Mouse (Mus musculus) thymus, adult 2 months (tissue): ENCODE results near the gene Bricd5. TPM values are rescaled to one million over a fixed set of nuclear protein-coding genes. Genes with fewer than 3 reads are reported as not detected.

Source experiments
- DNase-seq: peaks from one replicate; pipeline ENCODE4 v3.0.0; 2021
- H3K27ac ChIP-seq: fragments of 200-500 bp; 2 replicates; pipeline ENCODE4 v1.5.1; 2012; ENCODE audit warnings: low read length, control low read depth; ENCODE audit not compliant: control insufficient read depth, insufficient read depth
- H3K27me3 ChIP-seq: fragments of 200-500 bp; 2 replicates; pipeline ENCODE4 v1.6.1; 2012; ENCODE audit warnings: mild to moderate bottlenecking, low read length, moderate library complexity, mixed read lengths; ENCODE audit not compliant: control insufficient read depth, insufficient read depth
- H3K36me3 ChIP-seq: fragments of 200-500 bp; 2 replicates; pipeline ENCODE4 v1.6.1; 2012; ENCODE audit warnings: mild to moderate bottlenecking, low read length, moderate library complexity; ENCODE audit not compliant: control insufficient read depth, insufficient read depth
- H3K4me1 ChIP-seq: fragments of 200-500 bp; replicated peaks from 2 replicates; pipeline ENCODE4 v1.6.1; 2012; ENCODE audit warnings: low read length; ENCODE audit not compliant: control insufficient read depth, insufficient read depth
- H3K4me3 ChIP-seq: fragments of 200-500 bp; 2 replicates; pipeline ENCODE4 v1.5.1; 2012; ENCODE audit warnings: mild to moderate bottlenecking, low read length, control low read depth, moderate library complexity; ENCODE audit not compliant: control insufficient read depth, insufficient read depth
- CTCF ChIP-seq: fragments of 200-500 bp; IDR thresholded peaks from 2 replicates; pipeline ENCODE4 v1.5.1; 2012; ENCODE audit warnings: mild to moderate bottlenecking, control low read depth, low read length, moderate library complexity, borderline replicate concordance; ENCODE audit not compliant: control insufficient read depth, poor library complexity, insufficient read depth; ENCODE audit errors: extremely low read depth
- POLR2A ChIP-seq: fragments of 200-500 bp; IDR thresholded peaks from 2 replicates; pipeline ENCODE4 v1.6.1; 2012; ENCODE audit warnings: mild to moderate bottlenecking, low read length, control low read depth, moderate library complexity; ENCODE audit not compliant: control insufficient read depth, poor library complexity, insufficient read depth; ENCODE audit errors: extremely low read depth
- WGBS: fragments of 180-500 bp; shearing (Covaris S2); methylation state at CpG from one replicate; pipeline ENCODE4 v1.1.7; 2018; 5-methylcytosine and 5-hydroxymethylcytosine counted together
- polyA plus RNA-seq: library from polyadenylated mRNA; depleted of rRNA; stranded (reverse); fragments of >200 nt; gene quantifications from 2 replicates; pipeline ENCODE4 v1.2.3, GENCODE M21; 2012

Bricd5 gene
- polyA plus RNA-seq, 1 experiment = 0.97 TPM

DNA sequence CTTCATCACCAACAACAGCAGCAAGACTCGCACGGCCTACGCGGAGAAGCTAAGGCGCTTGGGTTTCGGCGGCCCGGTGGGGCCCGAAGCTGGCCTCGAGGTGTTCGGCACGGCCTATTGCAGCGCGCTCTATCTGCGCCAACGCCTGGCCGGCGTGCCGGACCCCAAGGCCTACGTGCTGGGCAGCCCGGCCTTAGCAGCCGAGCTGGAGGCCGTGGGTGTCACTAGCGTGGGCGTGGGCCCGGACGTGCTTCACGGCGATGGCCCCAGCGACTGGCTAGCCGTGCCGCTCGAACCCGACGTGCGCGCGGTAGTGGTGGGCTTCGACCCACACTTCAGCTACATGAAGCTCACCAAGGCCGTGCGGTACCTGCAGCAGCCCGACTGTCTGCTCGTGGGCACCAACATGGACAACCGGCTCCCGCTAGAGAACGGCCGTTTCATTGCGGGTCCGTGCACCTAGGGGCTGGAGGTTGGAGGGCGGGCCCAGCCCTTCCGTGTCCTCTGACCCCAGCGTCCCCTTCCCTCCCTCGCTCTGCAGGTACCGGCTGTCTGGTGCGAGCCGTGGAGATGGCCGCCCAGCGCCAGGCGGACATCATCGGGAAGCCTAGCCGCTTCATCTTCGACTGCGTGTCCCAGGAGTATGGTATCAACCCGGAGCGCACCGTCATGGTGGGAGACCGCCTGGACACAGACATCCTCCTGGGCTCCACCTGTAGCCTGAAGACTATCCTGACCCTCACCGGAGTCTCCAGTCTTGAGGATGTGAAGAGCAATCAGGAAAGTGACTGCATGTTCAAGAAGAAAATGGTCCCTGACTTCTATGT lies 2.8 kb upstream of the Bricd5 start:
- TF ChIP-seq CTCF (no peak), POLR2A (no peak)
- Histone ChIP-seq H3K27me3 (no peaks in the 10 kb centered on the region), H3K27ac (no peak overlapping the region), H3K4me1 (peaks cover 18% of the 10 kb centered on the region), H3K4me3 (peak overlapping the region; percentile 58), H3K36me3 (peaks cover 9% of the 10 kb centered on the region)
- WGBS = 5% methylated on average over 68 of the region's 68 CpGs
- DNase-seq = peak; percentile 21

DNA sequence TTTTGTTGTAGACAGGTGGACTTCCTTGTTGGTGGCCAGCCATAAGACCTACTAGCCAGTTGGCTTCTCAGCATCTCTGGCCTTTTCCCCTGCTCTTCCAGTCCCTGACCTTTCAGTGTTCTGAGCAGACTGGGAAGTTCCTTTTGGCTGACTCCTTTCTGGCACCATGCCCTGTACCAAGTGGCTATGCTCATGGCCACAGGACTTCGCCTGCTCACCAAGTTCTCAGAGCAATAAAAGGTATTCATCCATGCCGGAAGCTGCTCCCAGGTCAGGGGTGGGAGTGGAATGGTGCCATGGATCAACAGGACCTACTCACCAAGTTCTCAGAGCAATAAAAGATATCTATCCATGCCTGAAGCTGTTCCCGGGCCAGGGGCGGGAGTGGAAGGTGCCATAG lies 1.2 kb upstream of the Bricd5 start:
- Histone ChIP-seq H3K4me3 (no peak overlapping the region), H3K36me3 (peaks cover 22% of the 10 kb centered on the region), H3K27me3 (no peaks in the 10 kb centered on the region), H3K4me1 (peaks cover 19% of the 10 kb centered on the region), H3K27ac (no peak overlapping the region)
- no peak for DNase-seq
- WGBS = 92% methylated on average over 4 of the region's 4 CpGs
- TF ChIP-seq CTCF (no peak), POLR2A (no peak)

DNA sequence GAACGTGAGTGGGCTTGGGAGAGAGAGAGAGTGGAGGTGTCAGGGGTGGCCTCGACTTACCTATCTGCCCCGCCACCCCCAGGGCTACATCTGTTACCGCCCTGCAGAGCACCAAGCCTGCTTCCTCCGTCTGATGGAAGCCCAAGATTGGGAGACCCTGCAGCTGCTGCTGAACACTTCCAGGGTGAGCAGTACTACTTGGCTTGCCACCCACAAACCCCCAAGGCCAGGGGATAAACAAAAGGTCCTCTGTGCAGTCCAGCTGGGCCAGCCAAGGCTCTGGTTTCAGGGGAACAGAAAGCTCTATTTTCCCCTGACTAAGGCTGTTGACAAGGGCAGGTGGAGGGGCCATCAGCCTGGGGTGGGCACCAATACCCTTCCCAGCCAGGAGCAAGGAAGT lies 873 bp downstream of the Bricd5 start:
- Histone ChIP-seq H3K4me3 (no peak overlapping the region), H3K27me3 (no peaks in the 10 kb centered on the region), H3K27ac (no peak overlapping the region), H3K36me3 (peaks cover 22% of the 10 kb centered on the region), H3K4me1 (peaks cover 27% of the 10 kb centered on the region)
- no peak for DNase-seq
- TF ChIP-seq CTCF = no peak
- TF ChIP-seq POLR2A = no peak
- 96% methylated on average over 5 of the region's 5 CpGs for WGBS

DNA sequence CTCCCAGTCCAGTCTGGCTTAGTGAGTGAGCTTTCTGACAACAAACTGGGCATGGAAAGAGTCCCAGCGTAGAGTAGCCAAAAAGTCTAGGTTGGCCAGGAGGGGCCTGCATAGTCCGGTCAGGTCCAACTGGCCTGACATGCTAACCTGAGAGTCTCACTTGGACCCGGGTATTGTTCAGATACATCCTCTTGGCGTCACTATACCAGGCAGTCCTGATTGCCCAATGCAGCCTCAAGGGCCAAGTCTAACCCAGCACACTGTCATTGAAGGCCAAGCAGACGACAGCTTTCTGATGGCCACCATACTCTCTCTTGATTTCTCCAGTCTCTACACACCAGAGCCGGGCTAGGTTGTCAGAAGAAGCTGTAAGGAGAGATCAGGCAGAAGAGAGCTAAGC lies 1.9 kb downstream of the Bricd5 start:
- Histone ChIP-seq H3K36me3 (peaks cover 22% of the 10 kb centered on the region), H3K4me1 (peaks cover 27% of the 10 kb centered on the region), H3K4me3 (no peak overlapping the region), H3K27ac (no peak overlapping the region), H3K27me3 (no peaks in the 10 kb centered on the region)
- DNase-seq = no peak
- no peak for TF ChIP-seq CTCF
- TF ChIP-seq POLR2A = no peak
- 94% methylated on average over 6 of the region's 6 CpGs for WGBS

DNA sequence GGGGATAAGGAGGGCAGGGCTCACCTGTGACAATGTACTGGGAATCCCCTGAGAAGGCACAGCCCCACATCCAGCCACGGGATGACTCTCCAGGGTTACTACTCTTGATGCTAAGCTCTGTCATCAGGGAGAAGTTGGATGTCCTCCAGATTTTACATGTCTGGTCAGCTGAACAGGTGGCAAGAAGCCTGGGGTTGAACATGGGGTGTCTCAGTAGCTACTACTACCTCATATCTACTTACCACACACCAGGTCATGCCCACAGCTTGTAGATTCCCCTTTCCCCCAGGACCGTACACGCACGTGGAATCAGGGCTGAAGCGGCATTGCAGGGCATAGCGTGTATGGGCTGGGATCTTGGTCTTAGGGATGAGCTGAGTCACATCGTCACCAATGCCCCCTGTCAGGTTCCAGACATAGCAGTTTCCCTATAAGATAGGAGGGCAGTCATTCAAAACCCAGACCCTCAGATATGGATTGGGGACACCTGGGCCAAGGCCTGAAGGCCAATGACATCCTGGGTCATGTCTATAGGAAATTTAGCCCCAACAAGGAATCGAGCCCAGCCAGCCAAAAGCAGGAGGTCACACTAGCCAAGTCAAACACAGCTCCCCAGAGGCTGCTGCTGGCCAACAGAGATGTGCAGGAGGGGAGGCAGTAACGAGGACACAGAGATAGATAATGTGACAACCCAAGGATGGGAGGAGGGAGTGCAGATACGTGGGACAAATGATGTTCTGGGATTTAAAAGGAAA lies 2.5 kb downstream of the Bricd5 start:
- TF ChIP-seq CTCF = no peak
- TF ChIP-seq POLR2A = no peak
- DNase-seq = no peak
- 92% methylated on average over 10 of the region's 10 CpGs for WGBS
- Histone ChIP-seq H3K4me1 (peaks cover 20% of the 10 kb centered on the region), H3K27me3 (no peaks in the 10 kb centered on the region), H3K36me3 (peaks cover 22% of the 10 kb centered on the region), H3K4me3 (no peak overlapping the region), H3K27ac (no peak overlapping the region)

DNA sequence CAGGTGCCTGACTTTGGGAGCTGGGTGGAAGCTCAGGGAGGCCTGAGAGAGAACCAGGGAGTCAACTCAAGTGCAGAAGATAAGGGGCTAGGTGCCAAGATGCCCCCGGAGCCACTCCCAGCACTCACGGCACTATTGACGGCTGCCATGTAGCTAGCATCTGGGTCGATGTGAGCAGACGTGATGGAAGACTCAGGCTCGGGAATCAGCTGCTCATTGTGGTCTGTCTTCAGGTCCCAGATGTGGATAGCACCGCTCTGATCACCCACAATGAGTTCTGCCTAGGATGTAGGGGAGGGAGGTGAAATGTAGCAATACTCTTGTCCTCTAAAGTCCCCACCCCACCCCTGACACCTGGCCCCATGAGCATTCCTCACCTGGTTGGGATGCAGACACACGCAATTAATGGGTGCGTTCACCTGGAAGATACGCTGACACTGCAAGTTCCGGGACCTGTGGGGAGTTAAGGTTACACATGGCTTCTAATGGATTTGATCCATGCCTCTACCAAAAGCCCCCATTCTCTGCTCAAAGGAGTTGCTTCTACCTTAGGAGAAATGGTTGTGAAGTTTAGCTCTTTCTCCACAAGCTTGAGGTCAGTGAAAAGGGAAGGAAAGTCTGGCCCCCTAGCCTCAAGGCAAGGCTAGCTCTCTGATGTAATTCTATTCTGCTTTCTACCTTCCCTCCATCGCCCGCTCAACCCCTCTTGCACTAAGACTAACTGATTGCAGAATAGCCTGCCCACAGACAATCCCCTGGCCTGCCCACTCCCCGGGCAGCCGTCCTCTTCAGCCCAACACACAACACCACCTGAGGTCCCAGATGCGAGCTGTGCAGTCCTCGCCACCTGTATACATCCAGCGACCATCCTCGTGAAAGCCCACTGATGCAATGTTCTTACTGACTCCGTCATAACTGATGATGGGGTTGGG lies 3.6 kb downstream of the Bricd5 start:
- no peak for DNase-seq
- no peak overlapping the region for H3K4me3 ChIP-seq
- no peak overlapping the region for H3K27ac ChIP-seq
- no peaks in the 10 kb centered on the region for H3K27me3 ChIP-seq
- 97% methylated on average over 20 of the region's 20 CpGs for WGBS
- peaks cover 13% of the 10 kb centered on the region for H3K4me1 ChIP-seq
- H3K36me3 ChIP-seq = peaks cover 22% of the 10 kb centered on the region
- TF ChIP-seq CTCF (no peak), POLR2A (no peak)
